Mouse (Mus musculus) thymus, postnatal 25 days (tissue): ENCODE data around the gene Ptprd.

Source experiments
- DNase-seq: peaks from one replicate; pipeline ENCODE4 v3.0.0; 2022

The Ptprd gene

DNA sequence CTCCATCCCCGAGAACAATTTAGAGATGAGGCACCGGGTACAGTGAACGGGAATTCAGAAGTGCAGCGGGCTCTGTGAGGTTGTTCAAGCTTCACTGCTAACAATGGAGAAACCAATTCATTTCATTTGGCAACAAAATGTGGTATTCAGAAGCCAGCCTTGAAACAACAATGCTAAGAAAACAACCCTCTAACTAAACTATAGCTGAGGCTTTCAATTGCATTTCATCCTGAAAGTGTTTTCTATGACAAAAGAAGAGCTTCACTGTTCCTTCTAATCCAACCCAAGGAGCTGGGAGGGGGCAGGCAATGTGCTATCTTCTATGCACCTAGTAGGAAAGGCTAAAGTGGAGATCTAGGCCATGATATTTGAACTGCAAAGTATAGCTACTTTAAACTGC is 2217.2 kb downstream of the Ptprd start:
- DNase-seq, result no peak

DNA sequence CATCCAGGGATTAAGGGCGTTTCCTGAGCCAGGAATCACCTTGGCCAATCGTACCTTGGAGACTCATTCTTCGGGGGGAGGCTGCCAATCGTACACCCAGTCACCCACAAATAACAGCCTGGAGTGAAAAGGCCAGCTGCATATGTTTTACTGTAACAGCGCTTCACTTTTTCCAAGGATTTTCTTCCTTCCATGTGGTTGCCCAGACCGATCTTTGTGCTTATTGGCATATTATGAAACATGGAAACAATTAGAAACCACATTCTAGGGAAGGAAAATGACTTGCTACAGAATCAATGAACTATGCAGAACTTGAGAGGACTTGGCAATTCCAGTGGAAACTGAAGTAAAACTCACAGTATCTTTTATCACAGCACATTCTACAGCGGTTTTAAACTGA is 2218.7 kb downstream of the Ptprd start:
- no peak for DNase-seq

DNA sequence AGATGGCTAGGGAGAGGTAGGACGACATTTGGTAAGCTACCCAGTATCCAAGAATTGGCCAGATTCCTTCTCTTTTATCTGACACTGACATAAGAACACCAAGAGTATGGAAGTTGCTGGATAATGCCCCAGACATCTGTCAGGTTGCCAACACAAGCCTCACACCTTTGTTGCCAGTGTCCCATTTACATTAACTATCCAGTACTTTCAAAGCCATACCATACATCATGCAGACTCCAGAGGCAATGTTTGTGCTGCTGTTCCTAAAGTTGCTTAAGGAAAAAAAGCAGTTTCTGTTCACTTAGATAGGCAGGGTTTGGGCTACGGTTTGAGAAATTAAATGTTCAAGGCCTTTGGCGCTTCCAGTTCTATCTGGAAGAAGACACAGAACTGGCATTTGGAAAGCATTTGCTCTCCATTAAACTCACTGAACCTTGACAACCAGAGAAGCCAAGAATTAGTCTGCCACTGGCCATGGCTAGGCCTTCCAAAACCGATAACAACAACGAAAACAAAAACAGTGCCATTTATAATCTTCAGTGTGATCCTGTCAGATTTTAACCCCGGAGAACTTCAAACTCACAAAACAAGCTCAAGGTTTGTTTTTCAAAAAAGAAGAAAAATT is 2220.0 kb downstream of the Ptprd start:
- DNase-seq, result no peak

DNA sequence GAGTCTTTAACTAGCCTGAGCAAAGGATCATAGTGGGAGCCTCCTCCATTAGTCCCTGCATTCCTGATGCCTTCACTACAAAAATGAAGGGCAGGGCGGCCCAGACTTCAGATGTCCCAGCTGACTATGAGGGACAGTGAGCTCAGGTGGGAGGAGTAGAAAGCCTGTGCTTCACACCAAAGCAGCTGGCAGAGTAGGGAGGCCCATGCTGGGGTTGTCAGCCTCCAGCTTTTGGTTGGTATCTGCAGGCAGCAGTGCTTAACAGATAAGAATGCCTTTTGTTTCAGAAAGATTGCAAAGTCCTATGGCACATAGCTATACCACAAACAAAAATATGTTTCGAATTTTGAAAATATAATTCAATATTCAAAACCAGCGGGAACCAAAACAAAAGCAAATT is 2237.0 kb downstream of the Ptprd start:
- no peak for DNase-seq

DNA sequence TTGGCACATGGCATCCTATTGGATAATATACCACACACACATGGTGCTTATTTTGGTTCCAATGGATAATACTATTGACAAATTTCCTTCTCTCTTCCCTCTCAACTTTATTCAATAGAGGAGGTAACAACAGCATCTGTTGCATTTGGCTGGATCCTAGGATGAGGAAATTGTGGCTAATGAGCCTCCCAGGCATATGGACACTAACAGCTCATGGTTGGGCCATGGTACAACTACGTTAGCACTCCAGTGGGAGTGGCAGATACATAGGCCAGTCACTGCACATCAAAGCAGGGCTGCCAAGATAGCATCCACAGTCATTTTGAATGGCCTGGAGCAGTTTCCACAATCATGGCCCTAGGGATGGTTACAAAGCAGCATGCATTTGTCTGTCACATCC is 2238.4 kb downstream of the Ptprd start:
- DNase-seq, result no peak

DNA sequence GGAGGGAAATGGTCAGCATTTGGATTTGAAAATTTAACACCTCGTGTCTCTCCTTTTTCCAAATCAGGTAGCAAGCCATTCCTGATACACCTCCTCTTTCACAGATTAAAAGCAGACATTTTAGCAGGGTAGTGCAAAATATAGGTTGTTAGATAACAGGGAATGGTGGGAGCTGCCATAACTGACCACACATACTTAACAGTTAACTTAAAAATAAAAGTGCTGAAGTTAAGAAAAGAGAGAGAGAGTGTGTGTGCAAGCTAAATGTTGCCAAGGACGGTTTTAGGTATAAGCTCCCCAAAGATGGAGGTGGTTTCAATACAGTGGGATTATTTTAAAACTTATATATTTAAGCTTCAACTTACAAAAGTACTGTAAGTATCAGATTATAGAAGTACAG is 2241.8 kb downstream of the Ptprd start:
- DNase-seq, result no peak

DNA sequence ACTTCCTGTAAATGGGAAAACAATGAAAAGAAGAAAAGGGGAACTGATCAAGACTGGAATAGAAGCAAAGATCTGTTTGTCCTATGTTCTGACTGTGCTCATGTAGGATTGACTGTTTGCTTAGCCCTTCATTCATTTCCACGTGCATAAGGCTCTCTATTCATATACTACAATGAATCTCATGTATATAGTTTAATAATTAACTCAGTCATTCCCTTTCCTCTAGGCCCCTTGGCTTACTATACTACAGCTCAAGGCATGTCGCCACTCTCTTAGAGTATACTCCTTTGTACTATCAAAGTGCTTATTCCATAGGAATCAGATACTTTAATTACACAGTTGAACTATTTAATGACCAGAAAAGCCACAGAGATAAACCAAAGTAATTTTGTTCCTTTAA is 2243.1 kb downstream of the Ptprd start:
- no peak for DNase-seq

DNA sequence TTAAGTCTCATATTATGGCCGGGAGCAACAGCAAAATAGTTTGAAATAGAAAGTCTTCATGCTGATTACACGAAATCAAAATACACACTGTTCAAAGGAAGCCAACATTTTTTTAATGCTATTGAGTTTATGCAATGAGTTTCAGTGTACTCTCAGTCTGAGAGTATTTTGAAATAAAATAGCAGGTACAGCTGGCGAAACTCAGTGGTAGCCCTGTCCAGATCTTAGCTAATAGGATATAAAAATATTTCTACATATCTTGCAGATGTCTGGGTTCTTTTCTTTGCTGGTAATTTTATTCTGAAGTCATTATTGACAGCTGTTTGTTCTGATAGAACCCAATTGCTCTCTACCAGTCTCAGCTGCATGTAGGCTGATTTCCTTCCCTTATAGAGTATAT is 2246.0 kb downstream of the Ptprd start:
- no peak for DNase-seq

DNA sequence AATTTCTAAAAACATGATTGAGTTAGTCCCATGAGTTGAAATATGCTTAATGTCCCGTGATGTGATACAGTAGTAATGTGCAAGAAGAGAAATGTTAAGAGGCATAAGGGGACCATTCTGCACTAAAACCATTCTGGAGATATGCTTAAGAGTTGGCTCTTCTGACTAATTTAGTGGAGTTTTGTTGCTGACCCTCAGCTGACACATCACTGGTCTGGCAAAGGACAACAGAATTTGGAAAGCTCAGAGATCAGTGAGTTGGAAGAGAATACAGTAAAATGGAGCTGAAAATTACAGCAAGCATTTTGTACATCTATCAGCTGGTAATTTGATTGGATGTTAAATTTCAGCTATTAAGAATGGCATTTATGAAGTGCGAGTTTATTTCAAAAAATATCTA is 2248.8 kb downstream of the Ptprd start:
- no peak for DNase-seq

DNA sequence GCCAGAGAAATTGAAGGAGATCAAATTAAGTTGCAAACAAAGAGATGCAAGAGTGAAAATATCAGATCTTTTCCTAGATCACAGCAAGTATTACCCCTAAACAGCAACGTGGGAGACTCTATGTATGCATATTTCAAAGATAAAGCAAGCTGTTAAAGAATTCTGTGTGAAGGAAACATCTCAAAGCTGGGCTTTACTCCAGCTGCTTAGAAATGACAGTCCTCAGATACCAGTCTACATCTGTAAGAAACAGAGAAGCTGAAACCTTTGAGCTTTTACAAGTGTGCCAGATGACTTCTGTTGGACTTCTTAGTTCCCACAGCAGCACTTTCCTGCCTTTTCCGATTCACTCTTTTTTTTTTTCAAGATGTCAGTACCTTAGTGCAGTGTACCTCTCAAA is 2249.9 kb downstream of the Ptprd start:
- no peak for DNase-seq

DNA sequence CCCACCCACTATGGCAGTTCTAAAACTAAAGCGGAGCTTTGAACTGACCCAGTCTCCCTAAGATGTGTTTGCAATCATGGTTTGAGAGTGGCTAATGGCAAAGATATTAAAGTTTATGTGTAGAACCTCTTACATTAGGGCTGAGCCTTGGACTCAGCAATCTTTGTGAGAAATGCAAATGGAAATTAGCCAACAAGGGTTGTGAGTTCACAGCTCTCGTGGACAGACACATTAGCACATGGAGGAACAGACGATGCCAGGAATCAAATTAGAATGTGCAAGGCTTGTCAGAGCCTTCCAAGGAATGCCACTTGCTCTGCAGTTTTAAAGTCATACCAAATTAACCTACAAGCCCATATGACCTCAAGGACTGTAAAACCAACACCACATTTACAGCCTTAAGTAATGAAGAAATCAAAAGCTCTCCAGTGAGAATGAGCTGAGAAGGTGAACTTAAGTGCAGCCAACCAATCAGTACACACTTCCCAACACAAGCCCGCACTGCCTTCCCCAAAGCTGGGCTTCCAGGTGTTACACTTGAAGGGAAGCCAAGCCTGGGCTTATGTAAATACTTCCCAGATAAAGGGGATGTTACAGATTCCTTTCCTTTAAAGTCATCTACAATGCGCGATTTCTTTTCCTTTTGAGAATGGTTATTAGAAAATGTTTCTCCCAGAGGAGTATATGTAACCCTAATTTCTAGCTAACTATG is 2258.3 kb downstream of the Ptprd start:
- DNase-seq, result no peak

DNA sequence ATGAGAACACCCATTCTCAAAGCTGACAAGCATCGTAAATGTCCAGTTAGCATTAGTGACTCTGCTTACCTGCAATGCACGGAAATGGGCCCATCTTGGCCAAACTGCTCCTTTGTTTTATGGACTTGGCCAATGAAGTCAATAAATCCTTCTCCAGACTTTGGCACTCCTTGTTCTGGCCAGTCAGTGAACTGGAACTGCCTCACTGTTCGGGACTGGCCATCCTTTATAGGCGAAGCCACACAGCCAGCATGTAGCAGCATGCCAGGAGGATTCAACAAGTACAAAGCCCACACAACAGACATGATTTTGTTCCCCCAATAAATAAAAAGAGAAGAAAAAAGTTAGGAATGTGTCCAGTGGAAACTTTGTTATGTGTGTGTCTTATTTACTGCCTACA is 2261.2 kb downstream of the Ptprd start:
- DNase-seq, result no peak

DNA sequence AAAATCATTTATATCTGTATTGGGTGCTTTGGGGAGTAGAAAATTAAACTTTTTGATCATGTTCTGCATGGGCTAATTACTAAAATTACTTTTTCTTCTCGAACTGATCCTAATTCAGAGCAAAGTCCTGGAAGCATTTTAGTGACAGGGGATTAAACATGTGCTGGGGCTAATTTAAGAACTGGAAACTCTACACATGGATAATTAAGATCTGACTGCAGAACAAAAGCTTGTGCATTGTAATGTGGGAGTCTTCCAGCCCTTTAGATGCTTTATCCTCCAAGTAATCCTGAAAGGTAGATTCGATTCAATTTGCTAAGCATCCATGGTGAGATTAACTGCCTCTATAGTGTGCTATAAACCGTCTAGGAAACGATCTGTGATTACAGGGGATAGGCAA is 2316.9 kb downstream of the Ptprd start:
- DNase-seq, result no peak
